Comparison of ENCODE assay signal across 8 mouse cellular contexts in genomic region chr10:52417998-52418860, GRCm38 (mm10). TPM values are rescaled to one million over a fixed set of nuclear protein-coding genes. Genes with fewer than 3 reads are reported as not detected.
DNase-seq lines count a peak whose midpoint lies in the region; ATAC-seq lines count a peak whose summit lies in the region.

No protein-coding gene starts in this region.

- H3K27ac ChIP-seq in intestine, embryonic 15.5 days: peak overlapping the region; percentile 91
- H3K27ac ChIP-seq in midbrain, embryonic 14.5 days (replicated peaks; ENCODE audit: low read depth, low read length): peak overlapping the region; percentile 96

- peak overlapping the region; percentile 71 for H3K4me2 ChIP-seq in intestine, embryonic 15.5 days (replicated peaks)
- H3K4me2 ChIP-seq in midbrain, embryonic 14.5 days (ENCODE audit: low read length): peak overlapping the region; percentile 80

- H3K27me3 ChIP-seq in erythroblast, embryonic 14.5 days (ENCODE audit: control insufficient read depth): 0 out of 2 replicates have a peak, but pooled peaks cover 2% of the 10 kb centered on the region
- H3K27me3 ChIP-seq in intestine, embryonic 15.5 days (replicated peaks): no peaks in the 10 kb centered on the region
- no peaks in the 10 kb centered on the region for H3K27me3 ChIP-seq in midbrain, embryonic 14.5 days (ENCODE audit: control insufficient read depth, insufficient read depth, low read length)

- H3K36me3 ChIP-seq in erythroblast, embryonic 14.5 days (ENCODE audit: control insufficient read depth): no peaks in the 10 kb centered on the region; the same call in none of the 2 replicates
- no peaks in the 10 kb centered on the region for H3K36me3 ChIP-seq in intestine, embryonic 15.5 days
- H3K36me3 ChIP-seq in midbrain, embryonic 14.5 days (ENCODE audit: control insufficient read depth, insufficient read depth, low read length): no peaks in the 10 kb centered on the region

- H3K4me3 ChIP-seq in erythroblast, embryonic 14.5 days (replicated peaks): peak overlapping the region; percentile 93
- H3K4me3 ChIP-seq in intestine, embryonic 15.5 days (replicated peaks): peak overlapping the region; percentile 98
- peak overlapping the region; percentile 93 for H3K4me3 ChIP-seq in midbrain, embryonic 14.5 days (replicated peaks; ENCODE audit: low read depth, low read length)

- 2% methylated on average over 39 of the region's 39 CpGs for WGBS in intestine, embryonic 15.5 days
- 3% methylated on average over 39 of the region's 39 CpGs for WGBS in midbrain, embryonic 14.5 days

- peak; percentile 46 for ATAC-seq in intestine, embryonic 15.5 days
- ATAC-seq in midbrain, embryonic 14.5 days (ENCODE audit: low FRiP score, low TSS enrichment): peak; percentile 63

- H3K9me3 ChIP-seq in erythroblast, embryonic 14.5 days (ENCODE audit: control insufficient read depth, low read length): no peaks in the 10 kb centered on the region
- H3K9me3 ChIP-seq in intestine, embryonic 15.5 days: no peaks in the 10 kb centered on the region
- no peaks in the 10 kb centered on the region for H3K9me3 ChIP-seq in midbrain, embryonic 14.5 days (ENCODE audit: control insufficient read depth, low read length)

- DNase-seq in heart, adult 18-20 months: peak; percentile 11 to 55
- no peak for DNase-seq in heart, postnatal 25 days (ENCODE audit: low spot score)
- DNase-seq in MEL-GATA-1-ER (ENCODE audit: extremely low read depth, low read depth): peak; percentile 39
- DNase-seq in midbrain, embryonic 14.5 days: no peak
- DNase-seq in urinary bladder, adult 18-20 months (ENCODE audit: low spot score in 2 of 2): no peak
- DNase-seq in thymus, postnatal 10 days (ENCODE audit: low spot score in 2 of 2): no peak

- intact Hi-C loops in heart, postnatal 25 days (cut with DNase I): loop anchor here (2.0 kb wide), 2 partner anchors 23 to 31 kb away; no protein-coding TSS in a partner anchor

- H3K9ac ChIP-seq in intestine, embryonic 15.5 days: peak overlapping the region; percentile 94
- H3K9ac ChIP-seq in midbrain, embryonic 14.5 days (replicated peaks; ENCODE audit: low read length): peak overlapping the region; percentile 90

- H3K4me1 ChIP-seq in erythroblast, embryonic 14.5 days (ENCODE audit: control insufficient read depth): peaks cover 40% of the 10 kb centered on the region
- peaks cover 14% of the 10 kb centered on the region for H3K4me1 ChIP-seq in intestine, embryonic 15.5 days (replicated peaks)
- peaks cover 16% of the 10 kb centered on the region for H3K4me1 ChIP-seq in midbrain, embryonic 14.5 days (ENCODE audit: control insufficient read depth, insufficient read depth, low read length)

RNA-seq across cellular contexts. Expression of gene Nus1, which starts 0.9 kb away (rescaled TPM):
- 10 to 100 TPM; 38.7 to 38.8 TPM for total RNA-seq in heart, adult 18-20 months (2021)
- total RNA-seq in heart, postnatal 25 days (2021): 10 to 100 TPM; 28.5 to 28.8 TPM
- polyA plus RNA-seq in erythroblast, embryonic 14.5 days (2012): 0.65 and 0.82 TPM in 2 replicates
- 15.7 and 16.1 TPM in 2 replicates for polyA plus RNA-seq in intestine, embryonic 15.5 days (2015; fragmentation: Nextera tagmentation; extraction: Ambion mirVana)
- polyA plus RNA-seq in midbrain, embryonic 14.5 days (2014; fragmentation: Nextera tagmentation; extraction: Ambion mirVana): 23.0 and 23.5 TPM in 2 replicates

RNA-seq across cellular contexts. Expression of gene Nepn, which starts 29.5 kb away (rescaled TPM):
- total RNA-seq in heart, adult 18-20 months (2021): under 1 TPM; 0.21 to 0.40 TPM
- under 1 TPM; 0.21 to 0.31 TPM for total RNA-seq in heart, postnatal 25 days (2021)
- polyA plus RNA-seq in erythroblast, embryonic 14.5 days (2012): not detected in 2 replicates
- 0.63 and 1.6 TPM in 2 replicates for polyA plus RNA-seq in intestine, embryonic 15.5 days (2015; fragmentation: Nextera tagmentation; extraction: Ambion mirVana)
- polyA plus RNA-seq in midbrain, embryonic 14.5 days (2014; fragmentation: Nextera tagmentation; extraction: Ambion mirVana): not detected in 2 replicates

RNA-seq across cellular contexts. Expression of gene Gopc, which starts 36.3 kb away (rescaled TPM):
- 10 to 100 TPM; 12.2 to 13.1 TPM for total RNA-seq in heart, adult 18-20 months (2021)
- 10 to 100 TPM; 12.5 to 15.0 TPM for total RNA-seq in heart, postnatal 25 days (2021)
- 0.02 and 0.05 TPM in 2 replicates for polyA plus RNA-seq in erythroblast, embryonic 14.5 days (2012)
- polyA plus RNA-seq in intestine, embryonic 15.5 days (2015; fragmentation: Nextera tagmentation; extraction: Ambion mirVana): 17.1 and 19.4 TPM in 2 replicates
- polyA plus RNA-seq in midbrain, embryonic 14.5 days (2014; fragmentation: Nextera tagmentation; extraction: Ambion mirVana): 19.2 and 24.5 TPM in 2 replicates

RNA-seq across cellular contexts. Expression of gene Gm26741, which starts 59.7 kb away (rescaled TPM):
- not detected for total RNA-seq in heart, adult 18-20 months (2021)
- total RNA-seq in heart, postnatal 25 days (2021): not detected
- not detected in 2 replicates for polyA plus RNA-seq in erythroblast, embryonic 14.5 days (2012)
- polyA plus RNA-seq in intestine, embryonic 15.5 days (2015; fragmentation: Nextera tagmentation; extraction: Ambion mirVana): not detected in 2 replicates
- polyA plus RNA-seq in midbrain, embryonic 14.5 days (2014; fragmentation: Nextera tagmentation; extraction: Ambion mirVana): not detected in 2 replicates

Comparison
In these comparisons a context has a peak if more than half of its experiments do, and no peak if none do; other contexts are left out.
1. DNase-seq: peak in heart, adult 18-20 months (2 of 2) and MEL-GATA-1-ER (single experiment); none in heart, postnatal 25 days (single experiment), midbrain, embryonic 14.5 days (single experiment), urinary bladder, adult 18-20 months (0 of 2) and thymus, postnatal 10 days (0 of 2).
2. RNA of gene Gopc, which starts 36.3 kb away (polyA plus RNA-seq): 19.2 to 24.5 TPM in midbrain, embryonic 14.5 days and 17.1 to 19.4 TPM in intestine, embryonic 15.5 days; 0.02 to 0.05 TPM in erythroblast, embryonic 14.5 days; every median in the first group is over 10 times any median in the second.
3. Peak in every context shown above with its lines, with median percentiles within 50 percentile points of each other: H3K4me3 ChIP-seq.